Mouse (Mus musculus): ENCODE results near the gene Ndufa9. TPM values are rescaled to one million over a fixed set of nuclear protein-coding genes. Genes with fewer than 3 reads are reported as not detected.

Ndufa9 gene
- polyA plus RNA-seq, 1 experiment from 2014 or later, result 167 TPM

Other genes starting within 250 kb of the Ndufa9 start
- 0.74 and 1.5 TPM in 2 replicates for gene Kcna1, start 202.8 kb downstream of the Ndufa9 start, polyA plus RNA-seq (2016; fragmentation: Nextera tagmentation; extraction: Ambion mirVana)
- 5.9 and 6.3 TPM in 2 replicates for gene Kcna6, start 108.5 kb downstream of the Ndufa9 start, polyA plus RNA-seq (2016; fragmentation: Nextera tagmentation; extraction: Ambion mirVana)
- 0.06 TPM in 1 of 2 replicates, not detected in the other for gene Akap3, start 4.0 kb upstream of the Ndufa9 start, polyA plus RNA-seq (2016; fragmentation: Nextera tagmentation; extraction: Ambion mirVana)
- 0.15 TPM in 1 of 2 replicates, not detected in the other for gene Dyrk4, start 72.7 kb upstream of the Ndufa9 start, polyA plus RNA-seq (2016; fragmentation: Nextera tagmentation; extraction: Ambion mirVana)
- gene Rad51ap1, start 90.5 kb upstream of the Ndufa9 start, polyA plus RNA-seq (2016; fragmentation: Nextera tagmentation; extraction: Ambion mirVana), result 73.2 and 84.4 TPM in 2 replicates
- gene D6Wsu163e, start 90.8 kb upstream of the Ndufa9 start, polyA plus RNA-seq (2016; fragmentation: Nextera tagmentation; extraction: Ambion mirVana), result 22.0 and 22.1 TPM in 2 replicates
- not detected in 2 replicates for gene Fgf6, start 166.4 kb upstream of the Ndufa9 start, polyA plus RNA-seq (2016; fragmentation: Nextera tagmentation; extraction: Ambion mirVana)
- gene Fgf23, start 223.8 kb upstream of the Ndufa9 start, polyA plus RNA-seq (2016; fragmentation: Nextera tagmentation; extraction: Ambion mirVana), result 0.14 TPM in 1 of 2 replicates, not detected in the other

Data from forebrain, embryonic 12.5 days (tissue).